Mouse (Mus musculus): Measurements from ENCODE around the gene Plin3.
A peak's percentile ranks its signal among the peaks of the same experiment; 100 is the strongest.

The Plin3 gene

GRCm38 (mm10) chr17:56292531-56293222, at the start of gene Plin3:
Gene Plin3, minus strand, starts transcription at chr17:56292873.
- no peak for DNase-seq (ENCODE audit: low read depth)

- no peak for DNase-seq (ENCODE audit: low read depth)
These were observed 48.0 kb upstream of the Plin3 start for GRCm38 (mm10) chr17:56340717-56341116.

- peak; percentile 57 for DNase-seq (ENCODE audit: low read depth)
These were observed 46.2 kb upstream of the Plin3 start for GRCm38 (mm10) chr17:56338909-56339308.

GRCm38 (mm10) chr17:56337791-56338190, 45.1 kb upstream of the Plin3 start:
- no peak for DNase-seq (ENCODE audit: low read depth)

- peak; percentile 50 for DNase-seq (ENCODE audit: low read depth)
These were observed 44.5 kb upstream of the Plin3 start for GRCm38 (mm10) chr17:56337190-56337589.

GRCm38 (mm10) chr17:56332987-56333386, 40.3 kb upstream of the Plin3 start:
- DNase-seq (ENCODE audit: low read depth) = no peak

- no peak for DNase-seq (ENCODE audit: low read depth)
These were observed 38.6 kb upstream of the Plin3 start for GRCm38 (mm10) chr17:56331256-56331655.

- no peak for DNase-seq (ENCODE audit: low read depth)
These were observed 37.7 kb upstream of the Plin3 start for GRCm38 (mm10) chr17:56330345-56330744.

DNA sequence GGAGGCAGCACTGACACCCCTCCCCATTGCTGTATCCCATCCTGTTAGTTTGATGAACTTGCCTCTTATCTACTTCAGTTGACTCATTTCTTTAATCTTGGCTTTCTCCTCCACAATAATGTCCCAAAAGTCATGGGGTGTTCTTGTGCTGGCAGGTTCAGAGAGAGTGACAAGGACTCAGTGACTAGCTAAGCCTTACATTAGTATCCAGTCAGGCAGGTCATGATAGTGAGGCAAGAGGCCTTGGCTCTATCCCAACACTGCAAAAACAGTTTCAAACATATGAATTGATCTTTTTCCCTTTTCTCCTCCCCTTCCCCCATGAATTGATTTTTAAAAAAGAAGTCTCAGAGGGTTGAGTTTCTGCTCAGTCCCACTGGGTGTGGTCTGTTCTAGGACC, 36.6 kb upstream of the Plin3 start:
- no peak for DNase-seq (ENCODE audit: low read depth)

GRCm38 (mm10) chr17:56326153-56327147, 33.8 kb upstream of the Plin3 start:
- DNase-seq (ENCODE audit: low read depth) = no peak

GRCm38 (mm10) chr17:56325450-56326152, 32.9 kb upstream of the Plin3 start, which contains the start of gene Kdm4b:
Gene Kdm4b, plus strand, starts transcription at chr17:56326062.
- peak; percentile 95 for DNase-seq (ENCODE audit: low read depth)

- DNase-seq (ENCODE audit: low read depth) = no peak
These were observed 31.7 kb upstream of the Plin3 start for GRCm38 (mm10) chr17:56324419-56324818.

DNA sequence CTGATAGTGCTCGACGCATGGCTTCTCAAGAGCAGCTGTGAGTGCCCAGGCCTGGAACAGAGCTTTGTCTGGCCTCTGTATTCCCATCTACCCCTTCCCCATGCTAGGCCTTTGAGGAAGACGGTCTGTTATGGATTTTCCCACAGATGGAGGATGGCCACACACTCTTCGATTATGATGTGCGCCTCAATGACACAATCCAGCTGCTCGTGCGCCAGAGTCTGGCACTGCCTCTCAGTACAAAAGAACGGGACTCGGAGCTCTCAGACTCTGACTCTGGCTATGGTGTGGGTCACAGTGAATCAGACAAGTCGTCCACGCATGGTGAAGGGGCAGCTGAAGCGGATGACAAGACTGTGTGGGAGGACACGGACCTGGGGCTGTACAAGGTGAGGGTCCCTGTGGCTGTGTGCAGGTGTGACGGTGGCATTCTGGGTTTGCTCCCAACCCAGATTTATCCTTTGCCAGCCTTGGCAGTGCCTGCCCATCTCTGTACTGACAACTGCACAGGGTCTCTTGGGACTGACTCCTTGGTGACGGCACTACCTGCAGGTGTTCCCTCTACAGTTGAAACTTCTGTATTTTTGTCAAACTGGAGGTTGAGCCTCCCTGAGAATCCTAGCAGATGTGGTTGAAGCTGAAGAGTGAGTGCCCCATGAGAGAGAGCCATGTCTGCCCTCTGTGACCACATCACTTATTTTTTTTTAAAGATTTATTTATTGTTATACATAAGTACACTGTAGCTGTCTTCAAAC, 16.7 kb upstream of the Plin3 start:
- DNase-seq (ENCODE audit: low read depth) = no peak

GRCm38 (mm10) chr17:56308088-56308487, 15.4 kb upstream of the Plin3 start:
- no peak for DNase-seq (ENCODE audit: low read depth)

- no peak for DNase-seq (ENCODE audit: low read depth)
These were observed 13.2 kb upstream of the Plin3 start for GRCm38 (mm10) chr17:56305826-56306225.

- DNase-seq (ENCODE audit: low read depth) = no peak
These were observed 12.5 kb upstream of the Plin3 start for GRCm38 (mm10) chr17:56305156-56305555.

GRCm38 (mm10) chr17:56304718-56305117, 12.0 kb upstream of the Plin3 start:
- DNase-seq (ENCODE audit: low read depth) = no peak

DNA sequence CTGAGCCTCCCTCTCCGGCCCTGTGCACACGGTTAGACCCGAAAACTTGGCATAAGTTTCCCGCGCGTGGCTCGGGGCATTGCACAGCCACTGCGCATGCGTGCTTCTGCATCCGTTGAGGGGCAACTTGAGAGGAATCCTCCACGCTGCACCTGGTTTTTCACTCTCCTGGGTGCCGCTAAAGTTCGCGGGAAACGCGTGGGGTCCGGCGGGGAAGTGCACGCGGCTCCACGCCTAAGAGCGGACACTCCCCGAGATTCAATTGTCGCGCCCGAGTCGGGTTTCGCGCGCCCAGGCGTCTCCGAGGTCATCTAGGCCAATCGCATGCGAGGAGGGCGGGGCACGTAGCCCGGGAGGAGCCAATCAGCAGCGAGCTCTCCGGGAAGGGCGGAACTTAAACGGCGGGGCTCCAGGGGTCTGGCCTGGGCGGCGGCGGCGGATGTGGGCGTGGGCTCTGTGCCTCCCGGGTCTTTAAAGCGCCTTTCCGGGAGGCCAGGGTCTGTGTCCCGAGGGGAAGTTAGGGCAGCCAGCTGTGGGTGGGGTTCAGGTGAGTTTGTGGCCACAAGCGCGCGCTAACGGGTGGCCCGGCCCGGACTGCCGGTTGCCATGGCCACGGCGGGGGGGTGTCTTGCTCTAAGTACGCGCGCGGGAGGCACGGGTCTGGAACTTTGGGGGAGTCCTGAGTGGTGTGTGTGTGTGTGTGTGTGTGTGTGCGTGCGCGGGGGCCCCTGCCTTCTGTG, 11.3 kb upstream of the Plin3 start:
- peak; percentile 98 for DNase-seq (ENCODE audit: low read depth)

- DNase-seq (ENCODE audit: low read depth) = peak; percentile 95
These were observed 10.6 kb upstream of the Plin3 start, which contains the start of gene Uhrf1 for GRCm38 (mm10) chr17:56303160-56303846. Gene Uhrf1, plus strand, starts transcription at chr17:56303321.

DNA sequence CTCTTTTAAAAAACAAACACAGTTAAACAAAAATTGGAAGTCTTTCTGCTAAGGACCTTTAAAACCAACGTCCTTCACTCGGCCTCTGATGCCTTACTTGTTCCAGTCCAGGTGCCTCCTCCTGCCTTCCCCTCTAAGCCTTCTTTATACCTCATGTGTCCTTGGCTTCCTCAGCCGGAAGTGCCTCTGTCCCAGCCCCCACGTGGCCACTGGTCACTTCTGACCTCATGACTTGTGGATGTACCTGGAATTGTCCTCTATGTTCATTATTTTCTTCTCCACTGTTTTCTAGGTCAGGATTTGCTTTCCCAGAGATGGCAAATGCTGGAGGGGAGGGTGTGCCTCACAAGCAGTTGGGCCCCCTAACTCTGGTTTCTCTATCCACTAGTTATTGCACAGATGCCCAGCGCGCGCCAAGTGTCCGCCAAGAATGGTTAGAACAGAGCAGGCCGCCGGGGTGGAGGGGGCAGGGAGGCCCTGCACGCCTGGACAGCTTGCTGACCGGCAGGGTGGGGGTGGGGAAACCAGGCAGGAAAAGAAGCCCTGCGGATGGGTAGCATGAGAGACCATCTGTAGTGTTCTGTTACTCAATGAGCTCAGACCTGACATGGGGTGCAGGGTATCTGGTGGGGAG, 9.8 kb upstream of the Plin3 start:
- no peak for DNase-seq (ENCODE audit: low read depth)

Measured in c-Kit-positive CD71-negative TER-119-negative erythroid progenitor cells, embryonic 14.5 days (primary cell).